Mouse (Mus musculus) embryonic fibroblast, embryonic 13.5 days (primary cell): ENCODE data around the gene Rgs8.

Source experiments
- CTCF ChIP-seq: IDR thresholded peaks from 2 replicates; pipeline ENCODE4 v1.5.1; 2011; ENCODE audit warnings: mild to moderate bottlenecking, control low read depth, low read length, moderate library complexity, borderline replicate concordance; ENCODE audit not compliant: insufficient read depth
- POLR2A ChIP-seq: IDR thresholded peaks from 2 replicates; pipeline ENCODE4 v1.6.1; 2011; ENCODE audit warnings: low read depth, mild to moderate bottlenecking, control low read depth, low read length, moderate library complexity

DNA sequence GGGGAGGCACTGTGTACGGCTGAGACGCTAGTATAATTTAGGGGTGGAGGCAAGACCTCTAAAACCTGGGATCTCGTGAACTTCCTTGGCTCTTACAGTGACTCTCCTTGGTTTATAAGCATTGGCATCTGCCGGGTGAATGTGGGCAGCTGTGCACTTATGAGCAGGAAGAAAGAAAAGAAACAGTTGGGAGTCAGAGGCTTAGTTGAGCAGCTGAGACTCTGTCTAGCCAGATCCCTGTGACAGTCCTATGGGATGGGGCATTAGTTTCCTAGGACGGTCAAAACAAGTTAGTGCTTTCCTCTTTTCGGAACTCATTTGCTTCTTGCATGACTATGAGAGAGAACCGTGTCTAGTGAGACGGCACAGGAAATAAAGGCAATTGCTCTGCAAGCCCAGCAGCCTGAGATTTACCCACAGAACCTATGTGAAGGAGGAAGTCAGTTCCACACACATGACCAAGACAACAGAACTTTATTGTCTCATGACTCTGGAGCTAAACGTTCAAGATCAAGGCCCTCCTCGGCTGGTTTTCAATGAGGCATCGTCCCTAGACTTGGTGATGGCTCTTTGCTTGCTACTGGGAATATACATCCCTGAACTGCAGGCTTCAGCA lies 47.7 kb downstream of the Rgs8 start:
- TF ChIP-seq CTCF (no peak), POLR2A (no peak)
